Mouse (Mus musculus) lung, postnatal 0 days (tissue): ENCODE results near the gene Slc38a6.

ENCODE experiments used
- CTCF ChIP-seq: IDR thresholded peaks from 2 replicates; pipeline ENCODE4 v1.5.1; 2016; ENCODE audit warnings: antibody characterized with exemption, mild to moderate bottlenecking
- EP300 ChIP-seq: IDR thresholded peaks from 2 replicates; pipeline ENCODE4 v1.6.1; 2016; ENCODE audit warnings: antibody characterized with exemption, mild to moderate bottlenecking, control low read depth

- no peak for TF ChIP-seq CTCF
- TF ChIP-seq EP300, result no peak
Measured at GRCm38 (mm10) chr12:73344300-73344699, 57.7 kb downstream of the Slc38a6 start.
